Mouse (Mus musculus): ENCODE measurements around the gene Dnajb9. TPM values are rescaled to one million over a fixed set of nuclear protein-coding genes. Genes with fewer than 3 reads are reported as not detected.
"Not testable (repeated sequence)": the region's sequence is repeated elsewhere in the genome, so short reads cannot be mapped to it uniquely, and the experiment has no call there.

Dnajb9 gene
- 38.5 and 46.4 TPM in 2 replicates for total RNA-seq (2014; fragmentation: Nextera tagmentation)
- total RNA-seq (2017), result 49.2 and 49.8 TPM in 2 replicates

GRCm38 (mm10) chr12:44209824-44210752 is at the start of gene Dnajb9:
TSS of gene Dnajb9 (minus strand) at chr12:44210326.
- peak; percentile 87 for ATAC-seq (replicated peaks; ENCODE audit: poor library complexity, severe bottlenecking)

GRCm38 (mm10) chr12:44248309-44248977 is 38.3 kb upstream of the Dnajb9 start:
- ATAC-seq (replicated peaks; ENCODE audit: poor library complexity, severe bottlenecking), result no peak

GRCm38 (mm10) chr12:44245739-44246138 is 35.6 kb upstream of the Dnajb9 start:
- no peak for ATAC-seq (replicated peaks; ENCODE audit: poor library complexity, severe bottlenecking)

GRCm38 (mm10) chr12:44242407-44242806 is 32.3 kb upstream of the Dnajb9 start:
- no peak for ATAC-seq (replicated peaks; ENCODE audit: poor library complexity, severe bottlenecking)

GRCm38 (mm10) chr12:44241090-44241489 is 31.0 kb upstream of the Dnajb9 start:
- no peak for ATAC-seq (replicated peaks; ENCODE audit: poor library complexity, severe bottlenecking)

GRCm38 (mm10) chr12:44224650-44225049 is 14.5 kb upstream of the Dnajb9 start:
- peak; percentile 75 for ATAC-seq (replicated peaks; ENCODE audit: poor library complexity, severe bottlenecking)

GRCm38 (mm10) chr12:44223044-44223443 is 12.9 kb upstream of the Dnajb9 start:
- no peak for ATAC-seq (replicated peaks; ENCODE audit: poor library complexity, severe bottlenecking)

GRCm38 (mm10) chr12:44221651-44222356 is 11.7 kb upstream of the Dnajb9 start:
- ATAC-seq (replicated peaks; ENCODE audit: poor library complexity, severe bottlenecking), result peak; percentile 52

- ATAC-seq (replicated peaks; ENCODE audit: poor library complexity, severe bottlenecking), result not testable (repeated sequence)
Observed at GRCm38 (mm10) chr12:44221070-44221469, 10.9 kb upstream of the Dnajb9 start, which contains the start of gene Pnpla8. TSS of gene Pnpla8 (plus strand) at chr12:44221370.

GRCm38 (mm10) chr12:44211555-44211954 is 1.4 kb upstream of the Dnajb9 start:
- ATAC-seq (replicated peaks; ENCODE audit: poor library complexity, severe bottlenecking), result no peak

GRCm38 (mm10) chr12:44209141-44209823 is 844 bp downstream of the Dnajb9 start:
- no peak for ATAC-seq (replicated peaks; ENCODE audit: poor library complexity, severe bottlenecking)

- ATAC-seq (replicated peaks; ENCODE audit: poor library complexity, severe bottlenecking), result peak; percentile 96
Observed at GRCm38 (mm10) chr12:44197873-44198525, 12.1 kb downstream of the Dnajb9 start.

- peak; percentile 85 for ATAC-seq (replicated peaks; ENCODE audit: poor library complexity, severe bottlenecking)
Observed at GRCm38 (mm10) chr12:44181081-44181982, 28.8 kb downstream of the Dnajb9 start.

GRCm38 (mm10) chr12:44177038-44177355 is 33.1 kb downstream of the Dnajb9 start:
- ATAC-seq (replicated peaks; ENCODE audit: poor library complexity, severe bottlenecking), result no peak

GRCm38 (mm10) chr12:44176331-44177037 is 33.6 kb downstream of the Dnajb9 start:
- peak; percentile 98 for ATAC-seq (replicated peaks; ENCODE audit: poor library complexity, severe bottlenecking)

GRCm38 (mm10) chr12:44166949-44167348 is 43.2 kb downstream of the Dnajb9 start:
- peak; percentile 44; the same call in 1 of the 2 replicates for ATAC-seq (replicated peaks; ENCODE audit: poor library complexity, severe bottlenecking)

- no peak for ATAC-seq (replicated peaks; ENCODE audit: poor library complexity, severe bottlenecking)
Observed at GRCm38 (mm10) chr12:44159349-44159748, 50.8 kb downstream of the Dnajb9 start.

All from granulocyte monocyte progenitor cell, adult 5-6 weeks (primary cell).